Mouse (Mus musculus): ENCODE results near the gene Fam209. TPM values are rescaled to one million over a fixed set of nuclear protein-coding genes. Genes with fewer than 3 reads are reported as not detected.

Gene Fam209
- polyA plus RNA-seq, 1 experiment from 2014 or later, result 0.33 TPM

- H3K4me2 ChIP-seq (replicated peaks; ENCODE audit: low read depth), result no peak overlapping the region
- no peak for DNase-seq (ENCODE audit: low spot score)
- no peaks in the 10 kb centered on the region for H3K4me1 ChIP-seq (replicated peaks; ENCODE audit: control insufficient read depth, insufficient read depth)
- no peaks in the 10 kb centered on the region for H3K36me3 ChIP-seq (ENCODE audit: control insufficient read depth, insufficient read depth, low read length)
- H3K9me3 ChIP-seq (ENCODE audit: control insufficient read depth, low read length), result no peaks in the 10 kb centered on the region
- H3K27me3 ChIP-seq (ENCODE audit: control insufficient read depth, insufficient read depth, low read length), result no peaks in the 10 kb centered on the region
- TF ChIP-seq CTCF (IDR thresholded peaks at IDR 0.05; ENCODE audit: low read depth), result no peak
- no peak for TF ChIP-seq EP300 (optimal IDR thresholded peaks at IDR 0.05)
- no peak for ATAC-seq (ENCODE audit: low FRiP score, low TSS enrichment)
- H3K27ac ChIP-seq (replicated peaks), result no peak overlapping the region
- no peak overlapping the region for H3K4me3 ChIP-seq (ENCODE audit: low read depth, low read length)
- WGBS, result 38% methylated on average over 3 of the region's 3 CpGs
- no peak overlapping the region for H3K9ac ChIP-seq (ENCODE audit: low read length)
These were observed 26.5 kb downstream of the Fam209 start for GRCm38 (mm10) chr2:172498823-172499222.

GRCm38 (mm10) chr2:172500752-172501316 lies 28.5 kb downstream of the Fam209 start:
- no peak for TF ChIP-seq CTCF (IDR thresholded peaks at IDR 0.05; ENCODE audit: low read depth)
- TF ChIP-seq EP300 (optimal IDR thresholded peaks at IDR 0.05), result no peak

GRCm38 (mm10) chr2:172501341-172501740 lies 29.0 kb downstream of the Fam209 start:
- Histone ChIP-seq H3K27ac (replicated peaks) (no peak overlapping the region), H3K9me3 (ENCODE audit: control insufficient read depth, low read length) (no peaks in the 10 kb centered on the region), H3K4me3 (ENCODE audit: low read depth, low read length) (no peak overlapping the region), H3K4me2 (replicated peaks; ENCODE audit: low read depth) (no peak overlapping the region), H3K4me1 (replicated peaks; ENCODE audit: control insufficient read depth, insufficient read depth) (no peaks in the 10 kb centered on the region), H3K36me3 (ENCODE audit: control insufficient read depth, insufficient read depth, low read length) (no peaks in the 10 kb centered on the region), H3K27me3 (ENCODE audit: control insufficient read depth, insufficient read depth, low read length) (no peaks in the 10 kb centered on the region), H3K9ac (ENCODE audit: low read length) (no peak overlapping the region)
- WGBS, result 9% methylated on average over 4 of the region's 4 CpGs
- TF ChIP-seq CTCF (IDR thresholded peaks at IDR 0.05; ENCODE audit: low read depth) (peak; percentile 87), EP300 (optimal IDR thresholded peaks at IDR 0.05) (no peak)
- ATAC-seq (ENCODE audit: low FRiP score, low TSS enrichment) (no peak), DNase-seq (ENCODE audit: low spot score) (peak; percentile 58)

More at GRCm38 (mm10) chr2:172500752-172501316, 28.5 kb downstream of the Fam209 start:
- Histone ChIP-seq H3K4me3 (ENCODE audit: low read depth, low read length) (no peak overlapping the region), H3K9me3 (ENCODE audit: control insufficient read depth, low read length) (no peaks in the 10 kb centered on the region), H3K27me3 (ENCODE audit: control insufficient read depth, insufficient read depth, low read length) (no peaks in the 10 kb centered on the region), H3K27ac (replicated peaks) (no peak overlapping the region), H3K4me2 (replicated peaks; ENCODE audit: low read depth) (no peak overlapping the region), H3K36me3 (ENCODE audit: control insufficient read depth, insufficient read depth, low read length) (no peaks in the 10 kb centered on the region), H3K9ac (ENCODE audit: low read length) (no peak overlapping the region), H3K4me1 (replicated peaks; ENCODE audit: control insufficient read depth, insufficient read depth) (no peaks in the 10 kb centered on the region)
- DNase-seq (ENCODE audit: low spot score) (no peak), ATAC-seq (ENCODE audit: low FRiP score, low TSS enrichment) (no peak)
- WGBS, result 21% methylated on average over 7 of the region's 7 CpGs

GRCm38 (mm10) chr2:172502168-172502567 lies 29.8 kb downstream of the Fam209 start:
- DNase-seq (ENCODE audit: low spot score) (no peak), ATAC-seq (ENCODE audit: low FRiP score, low TSS enrichment) (no peak)
- 54% methylated on average over 14 of the region's 14 CpGs for WGBS
- Histone ChIP-seq H3K9ac (ENCODE audit: low read length) (no peak overlapping the region), H3K9me3 (ENCODE audit: control insufficient read depth, low read length) (no peaks in the 10 kb centered on the region), H3K4me3 (ENCODE audit: low read depth, low read length) (no peak overlapping the region), H3K27me3 (ENCODE audit: control insufficient read depth, insufficient read depth, low read length) (no peaks in the 10 kb centered on the region), H3K4me1 (replicated peaks; ENCODE audit: control insufficient read depth, insufficient read depth) (no peaks in the 10 kb centered on the region), H3K27ac (replicated peaks) (no peak overlapping the region), H3K4me2 (replicated peaks; ENCODE audit: low read depth) (no peak overlapping the region), H3K36me3 (ENCODE audit: control insufficient read depth, insufficient read depth, low read length) (no peaks in the 10 kb centered on the region)
- no peak for TF ChIP-seq CTCF (IDR thresholded peaks at IDR 0.05; ENCODE audit: low read depth)
- TF ChIP-seq EP300 (optimal IDR thresholded peaks at IDR 0.05), result no peak

- Histone ChIP-seq H3K27ac (replicated peaks) (no peak overlapping the region), H3K36me3 (ENCODE audit: control insufficient read depth, insufficient read depth, low read length) (no peaks in the 10 kb centered on the region), H3K27me3 (ENCODE audit: control insufficient read depth, insufficient read depth, low read length) (no peaks in the 10 kb centered on the region), H3K9me3 (ENCODE audit: control insufficient read depth, low read length) (no peaks in the 10 kb centered on the region), H3K4me2 (replicated peaks; ENCODE audit: low read depth) (no peak overlapping the region), H3K4me3 (ENCODE audit: low read depth, low read length) (no peak overlapping the region), H3K9ac (ENCODE audit: low read length) (no peak overlapping the region), H3K4me1 (replicated peaks; ENCODE audit: control insufficient read depth, insufficient read depth) (no peaks in the 10 kb centered on the region)
- ATAC-seq (ENCODE audit: low FRiP score, low TSS enrichment), result no peak
- WGBS, result 77% methylated on average over 7 of the region's 7 CpGs
- TF ChIP-seq EP300 (optimal IDR thresholded peaks at IDR 0.05), result no peak
- DNase-seq (ENCODE audit: low spot score), result no peak
These were observed 33.8 kb downstream of the Fam209 start for GRCm38 (mm10) chr2:172506121-172506520.

- Histone ChIP-seq H3K9ac (ENCODE audit: low read length) (no peak overlapping the region), H3K27me3 (ENCODE audit: control insufficient read depth, insufficient read depth, low read length) (no peaks in the 10 kb centered on the region), H3K4me3 (ENCODE audit: low read depth, low read length) (no peak overlapping the region), H3K4me2 (replicated peaks; ENCODE audit: low read depth) (no peak overlapping the region), H3K9me3 (ENCODE audit: control insufficient read depth, low read length) (no peaks in the 10 kb centered on the region), H3K4me1 (replicated peaks; ENCODE audit: control insufficient read depth, insufficient read depth) (no peaks in the 10 kb centered on the region), H3K27ac (replicated peaks) (no peak overlapping the region), H3K36me3 (ENCODE audit: control insufficient read depth, insufficient read depth, low read length) (no peaks in the 10 kb centered on the region)
- no peak for ATAC-seq (ENCODE audit: low FRiP score, low TSS enrichment)
- WGBS, result 86% methylated on average over 15 of the region's 15 CpGs
- TF ChIP-seq EP300 (optimal IDR thresholded peaks at IDR 0.05) (no peak), CTCF (IDR thresholded peaks at IDR 0.05; ENCODE audit: low read depth) (no peak)
- DNase-seq (ENCODE audit: low spot score), result no peak
These were observed 37.9 kb downstream of the Fam209 start for GRCm38 (mm10) chr2:172510056-172510712.
